Mouse (Mus musculus): ENCODE results near the gene Edem1. TPM values are rescaled to one million over a fixed set of nuclear protein-coding genes. Genes with fewer than 3 reads are reported as not detected.

Gene Edem1
- polyA plus RNA-seq, 1 experiment from 2014 or later, result 5.0 TPM

GRCm38 (mm10) chr6:108880368-108881013 is 52.0 kb downstream of the Edem1 start:
- 84% methylated on average over 4 of the region's 4 CpGs for WGBS
- no peaks in the 10 kb centered on the region; the same call in 1 of the 2 replicates for H3K4me1 ChIP-seq (ENCODE audit: control insufficient read depth, insufficient read depth, low read depth, low read length)
- peaks cover 7% of the 10 kb centered on the region for H3K9me3 ChIP-seq (ENCODE audit: control insufficient read depth, low read length)
- no peak for ATAC-seq
- no peak overlapping the region for H3K27ac ChIP-seq (ENCODE audit: low read depth, low read length)
- no peaks in the 10 kb centered on the region for H3K27me3 ChIP-seq (replicated peaks; ENCODE audit: control insufficient read depth, insufficient read depth, low read length)
- H3K9ac ChIP-seq (ENCODE audit: low read depth, low read length), result no peak overlapping the region
- no peaks in the 10 kb centered on the region for H3K36me3 ChIP-seq (ENCODE audit: control insufficient read depth, insufficient read depth, low read length)
- H3K4me3 ChIP-seq (ENCODE audit: low read length), result no peak overlapping the region
- no peak overlapping the region for H3K4me2 ChIP-seq (ENCODE audit: low read length)

GRCm38 (mm10) chr6:108881074-108881473 is 52.6 kb downstream of the Edem1 start:
- ATAC-seq, result no peak
- 90% methylated on average over 4 of the region's 4 CpGs for WGBS

GRCm38 (mm10) chr6:108883826-108884225 is 55.4 kb downstream of the Edem1 start:
- ATAC-seq, result no peak
- H3K4me3 ChIP-seq (ENCODE audit: low read length), result no peak overlapping the region
- peaks cover 7% of the 10 kb centered on the region for H3K9me3 ChIP-seq (ENCODE audit: control insufficient read depth, low read length)
- H3K36me3 ChIP-seq (ENCODE audit: control insufficient read depth, insufficient read depth, low read length), result no peaks in the 10 kb centered on the region
- WGBS, result 88% methylated on average over 2 of the region's 2 CpGs
- H3K27me3 ChIP-seq (replicated peaks; ENCODE audit: control insufficient read depth, insufficient read depth, low read length), result no peaks in the 10 kb centered on the region
- no peak overlapping the region for H3K27ac ChIP-seq (ENCODE audit: low read depth, low read length)
- no peak overlapping the region for H3K4me2 ChIP-seq (ENCODE audit: low read length)
- H3K9ac ChIP-seq (ENCODE audit: low read depth, low read length), result no peak overlapping the region
- H3K4me1 ChIP-seq (ENCODE audit: control insufficient read depth, insufficient read depth, low read depth, low read length), result no peaks in the 10 kb centered on the region

More at GRCm38 (mm10) chr6:108881074-108881473, 52.6 kb downstream of the Edem1 start:
- no peak overlapping the region for H3K4me3 ChIP-seq (ENCODE audit: low read length)
- no peaks in the 10 kb centered on the region for H3K36me3 ChIP-seq (ENCODE audit: control insufficient read depth, insufficient read depth, low read length)
- H3K4me2 ChIP-seq (ENCODE audit: low read length), result no peak overlapping the region
- peaks cover 7% of the 10 kb centered on the region for H3K9me3 ChIP-seq (ENCODE audit: control insufficient read depth, low read length)
- no peak overlapping the region for H3K9ac ChIP-seq (ENCODE audit: low read depth, low read length)
- H3K4me1 ChIP-seq (ENCODE audit: control insufficient read depth, insufficient read depth, low read depth, low read length), result no peaks in the 10 kb centered on the region; the same call in 1 of the 2 replicates
- H3K27me3 ChIP-seq (replicated peaks; ENCODE audit: control insufficient read depth, insufficient read depth, low read length), result no peaks in the 10 kb centered on the region
- no peak overlapping the region for H3K27ac ChIP-seq (ENCODE audit: low read depth, low read length)

- Histone ChIP-seq H3K4me2 (ENCODE audit: low read length) (no peak overlapping the region), H3K27me3 (replicated peaks; ENCODE audit: control insufficient read depth, insufficient read depth, low read length) (no peaks in the 10 kb centered on the region), H3K9me3 (ENCODE audit: control insufficient read depth, low read length) (peaks cover 3% of the 10 kb centered on the region; the same call in 1 of the 2 replicates), H3K27ac (ENCODE audit: low read depth, low read length) (no peak overlapping the region), H3K9ac (ENCODE audit: low read depth, low read length) (no peak overlapping the region), H3K4me3 (ENCODE audit: low read length) (no peak overlapping the region), H3K36me3 (ENCODE audit: control insufficient read depth, insufficient read depth, low read length) (no peaks in the 10 kb centered on the region), H3K4me1 (ENCODE audit: control insufficient read depth, insufficient read depth, low read depth, low read length) (no peaks in the 10 kb centered on the region)
- ATAC-seq, result no peak
- 67% methylated on average over 5 of the region's 5 CpGs for WGBS
These were observed 56.2 kb downstream of the Edem1 start for GRCm38 (mm10) chr6:108884603-108885002.

- Histone ChIP-seq H3K9ac (ENCODE audit: low read depth, low read length) (no peak overlapping the region), H3K4me2 (ENCODE audit: low read length) (no peak overlapping the region), H3K27me3 (replicated peaks; ENCODE audit: control insufficient read depth, insufficient read depth, low read length) (no peaks in the 10 kb centered on the region), H3K27ac (ENCODE audit: low read depth, low read length) (no peak overlapping the region), H3K36me3 (ENCODE audit: control insufficient read depth, insufficient read depth, low read length) (no peaks in the 10 kb centered on the region), H3K4me1 (ENCODE audit: control insufficient read depth, insufficient read depth, low read depth, low read length) (no peaks in the 10 kb centered on the region), H3K4me3 (ENCODE audit: low read length) (no peak overlapping the region), H3K9me3 (ENCODE audit: control insufficient read depth, low read length) (peaks cover under 1% of the 10 kb centered on the region; the same call in 1 of the 2 replicates)
- WGBS, result 75% methylated on average over 4 of the region's 4 CpGs
- ATAC-seq, result no peak
These were observed 57.9 kb downstream of the Edem1 start for GRCm38 (mm10) chr6:108886346-108886745.

- Histone ChIP-seq H3K9ac (ENCODE audit: low read depth, low read length) (no peak overlapping the region), H3K9me3 (ENCODE audit: control insufficient read depth, low read length) (no peaks in the 10 kb centered on the region), H3K4me2 (ENCODE audit: low read length) (no peak overlapping the region), H3K27me3 (replicated peaks; ENCODE audit: control insufficient read depth, insufficient read depth, low read length) (no peaks in the 10 kb centered on the region), H3K36me3 (ENCODE audit: control insufficient read depth, insufficient read depth, low read length) (no peaks in the 10 kb centered on the region), H3K27ac (ENCODE audit: low read depth, low read length) (no peak overlapping the region), H3K4me3 (ENCODE audit: low read length) (no peak overlapping the region), H3K4me1 (ENCODE audit: control insufficient read depth, insufficient read depth, low read depth, low read length) (no peaks in the 10 kb centered on the region)
- WGBS, result 83% methylated on average over 5 of the region's 5 CpGs
- ATAC-seq, result no peak
These were observed 64.1 kb downstream of the Edem1 start for GRCm38 (mm10) chr6:108892589-108892988.

GRCm38 (mm10) chr6:108895129-108895528 is 66.7 kb downstream of the Edem1 start:
- ATAC-seq, result no peak
- H3K9me3 ChIP-seq (ENCODE audit: control insufficient read depth, low read length), result no peaks in the 10 kb centered on the region
- no peaks in the 10 kb centered on the region for H3K27me3 ChIP-seq (replicated peaks; ENCODE audit: control insufficient read depth, insufficient read depth, low read length)
- H3K27ac ChIP-seq (ENCODE audit: low read depth, low read length), result no peak overlapping the region
- no peak overlapping the region for H3K4me2 ChIP-seq (ENCODE audit: low read length)
- H3K4me3 ChIP-seq (ENCODE audit: low read length), result no peak overlapping the region
- H3K36me3 ChIP-seq (ENCODE audit: control insufficient read depth, insufficient read depth, low read length), result no peaks in the 10 kb centered on the region
- 86% methylated on average over 2 of the region's 2 CpGs for WGBS
- H3K4me1 ChIP-seq (ENCODE audit: control insufficient read depth, insufficient read depth, low read depth, low read length), result no peaks in the 10 kb centered on the region
- no peak overlapping the region for H3K9ac ChIP-seq (ENCODE audit: low read depth, low read length)

GRCm38 (mm10) chr6:108895976-108896375 is 67.5 kb downstream of the Edem1 start:
- ATAC-seq, result no peak
- no peak overlapping the region for H3K9ac ChIP-seq (ENCODE audit: low read depth, low read length)
- H3K4me1 ChIP-seq (ENCODE audit: control insufficient read depth, insufficient read depth, low read depth, low read length), result no peaks in the 10 kb centered on the region
- H3K4me2 ChIP-seq (ENCODE audit: low read length), result no peak overlapping the region
- 81% methylated on average over 3 of the region's 3 CpGs for WGBS
- H3K27me3 ChIP-seq (replicated peaks; ENCODE audit: control insufficient read depth, insufficient read depth, low read length), result no peaks in the 10 kb centered on the region
- H3K4me3 ChIP-seq (ENCODE audit: low read length), result no peak overlapping the region
- H3K36me3 ChIP-seq (ENCODE audit: control insufficient read depth, insufficient read depth, low read length), result no peaks in the 10 kb centered on the region
- no peaks in the 10 kb centered on the region for H3K9me3 ChIP-seq (ENCODE audit: control insufficient read depth, low read length)
- no peak overlapping the region for H3K27ac ChIP-seq (ENCODE audit: low read depth, low read length)

- H3K4me2 ChIP-seq (ENCODE audit: low read length), result no peak overlapping the region
- no peaks in the 10 kb centered on the region for H3K4me1 ChIP-seq (ENCODE audit: control insufficient read depth, insufficient read depth, low read depth, low read length)
- 86% methylated on average over 8 of the region's 8 CpGs for WGBS
- H3K4me3 ChIP-seq (ENCODE audit: low read length), result no peak overlapping the region
- H3K9ac ChIP-seq (ENCODE audit: low read depth, low read length), result no peak overlapping the region
- no peaks in the 10 kb centered on the region for H3K9me3 ChIP-seq (ENCODE audit: control insufficient read depth, low read length)
- H3K27me3 ChIP-seq (replicated peaks; ENCODE audit: control insufficient read depth, insufficient read depth, low read length), result no peaks in the 10 kb centered on the region
- no peak for ATAC-seq
- H3K36me3 ChIP-seq (ENCODE audit: control insufficient read depth, insufficient read depth, low read length), result no peaks in the 10 kb centered on the region
- no peak overlapping the region for H3K27ac ChIP-seq (ENCODE audit: low read depth, low read length)
These were observed 68.2 kb downstream of the Edem1 start for GRCm38 (mm10) chr6:108896525-108897087.

Data from hindbrain, embryonic 16.5 days (tissue).